Mouse (Mus musculus) urinary bladder, adult 18-20 months (tissue): ENCODE measurements around the gene Hsph1.
A peak's percentile ranks its signal among the peaks of the same experiment; 100 is the strongest.

Experiments used
- DNase-seq, 2 experiments: peaks; one replicate each; pipeline ENCODE4 v3.0.0; 2022; ENCODE audit warnings: low spot score in 2 of 2, mixed read lengths in 2 of 2

The Hsph1 gene

GRCm38 (mm10) chr5:149636075-149636920 lies at the start of gene Hsph1:
TSS of gene Hsph1 (minus strand) at chr5:149636376.
- peak; percentile 91 to 99 for DNase-seq

- no peak for DNase-seq
Measured at GRCm38 (mm10) chr5:149680946-149681345, 44.8 kb upstream of the Hsph1 start.

DNA sequence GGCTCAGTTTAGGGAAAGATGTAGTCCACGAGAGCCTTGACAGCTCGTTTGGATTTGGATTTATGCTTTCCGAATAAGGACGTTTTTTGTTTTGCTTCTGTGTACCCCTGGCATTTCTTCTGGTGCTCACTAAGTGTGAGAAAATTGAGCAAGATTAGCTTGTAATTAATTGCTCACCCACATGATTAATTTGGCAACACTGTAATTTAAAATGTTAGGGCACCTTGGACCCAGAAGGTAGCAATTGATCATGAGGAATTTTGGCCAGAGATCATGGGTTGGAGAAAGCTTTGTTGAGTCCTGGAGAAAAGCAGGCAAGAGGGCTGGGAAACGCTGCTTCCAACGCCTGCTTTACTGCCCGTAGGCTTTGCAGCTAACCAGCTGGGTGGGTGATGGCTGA lies 43.7 kb upstream of the Hsph1 start:
- no peak for DNase-seq

- no peak for DNase-seq
Measured at GRCm38 (mm10) chr5:149679362-149679761, 43.2 kb upstream of the Hsph1 start.

- DNase-seq: no peak
Measured at GRCm38 (mm10) chr5:149678990-149679348, 42.8 kb upstream of the Hsph1 start.

GRCm38 (mm10) chr5:149678100-149678989 lies 42.2 kb upstream of the Hsph1 start, which contains the start of gene B3glct:
TSS of gene B3glct (plus strand) at chr5:149678230.
- DNase-seq: peak; percentile 73 to 77

- no peak for DNase-seq
Measured at GRCm38 (mm10) chr5:149677196-149677595, 41.0 kb upstream of the Hsph1 start.

- DNase-seq: no peak
Measured at GRCm38 (mm10) chr5:149663417-149663816, 27.2 kb upstream of the Hsph1 start.

GRCm38 (mm10) chr5:149662980-149663379 lies 26.8 kb upstream of the Hsph1 start:
- no peak for DNase-seq

- no peak for DNase-seq
Measured at GRCm38 (mm10) chr5:149661428-149661827, 25.3 kb upstream of the Hsph1 start.

DNA sequence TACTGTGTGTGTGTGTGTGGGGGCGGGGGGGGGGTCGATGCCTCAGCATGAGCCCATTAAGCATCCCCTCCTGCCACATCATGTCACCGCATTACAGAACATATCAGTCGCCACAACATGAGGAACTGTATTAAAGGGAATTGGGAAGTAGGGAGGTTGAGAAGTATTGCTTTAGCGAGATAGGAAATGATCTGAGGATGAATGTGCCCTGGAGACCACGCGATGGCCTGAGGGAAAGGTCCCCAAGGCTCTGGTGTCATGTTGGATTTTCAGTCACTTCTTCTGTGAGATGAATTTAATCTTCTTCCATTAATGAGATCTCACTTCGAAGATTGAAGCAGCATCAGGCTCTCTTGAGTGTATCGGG lies 23.2 kb upstream of the Hsph1 start:
- no peak for DNase-seq

DNA sequence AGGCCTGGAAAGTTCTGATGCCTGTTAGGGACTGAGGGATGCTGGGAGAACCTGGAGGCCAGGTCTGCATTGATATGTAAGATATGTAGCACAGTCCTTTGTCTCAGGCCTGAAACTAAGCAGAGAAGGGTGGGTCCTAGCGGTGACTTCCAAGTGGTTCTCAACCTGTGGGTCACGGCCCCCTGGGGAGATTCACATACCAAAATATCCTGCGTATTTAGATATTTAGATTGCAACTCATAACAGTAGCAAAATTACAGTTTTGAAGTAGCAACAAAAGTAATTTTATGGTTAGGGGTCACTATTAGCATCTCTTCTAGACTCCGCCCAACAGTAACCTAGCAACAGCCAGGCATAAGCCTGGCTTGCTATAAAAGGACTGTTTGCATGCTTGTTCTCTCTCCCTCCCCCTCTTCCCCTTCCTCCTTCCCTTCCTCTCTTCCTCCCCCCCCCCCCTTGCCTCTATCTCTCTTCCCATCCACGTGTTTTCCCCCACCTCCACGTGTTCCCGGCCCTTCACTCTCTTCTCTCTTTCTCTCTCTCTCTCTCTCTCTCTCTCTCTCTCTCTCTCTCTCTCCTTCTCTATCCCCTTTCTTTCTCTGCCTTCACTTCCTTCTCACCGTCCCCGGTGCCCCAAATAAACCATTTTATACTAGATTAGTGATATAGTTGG lies 22.7 kb upstream of the Hsph1 start:
- DNase-seq: no peak

GRCm38 (mm10) chr5:149658022-149658421 lies 21.8 kb upstream of the Hsph1 start:
- DNase-seq: no peak

DNA sequence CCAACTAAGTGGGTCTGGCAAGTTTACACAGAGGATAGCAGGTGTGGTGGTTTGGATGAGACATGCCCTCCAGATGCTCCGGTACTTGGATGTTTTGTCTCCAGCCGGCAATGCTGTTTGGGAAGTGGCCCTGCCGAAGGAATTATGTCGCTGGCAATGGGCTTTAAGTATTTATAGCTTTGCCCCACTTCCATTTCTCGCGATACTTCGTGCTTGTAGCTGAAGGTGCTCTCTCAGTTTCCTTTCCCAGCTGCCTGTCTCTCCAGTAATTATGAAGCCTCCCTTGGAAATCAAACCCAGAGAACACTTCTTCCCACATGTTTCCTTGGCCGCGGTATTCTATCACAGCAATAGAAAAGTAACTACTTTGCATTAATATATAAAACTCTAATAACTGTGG lies 19.5 kb upstream of the Hsph1 start:
- DNase-seq: no peak

DNA sequence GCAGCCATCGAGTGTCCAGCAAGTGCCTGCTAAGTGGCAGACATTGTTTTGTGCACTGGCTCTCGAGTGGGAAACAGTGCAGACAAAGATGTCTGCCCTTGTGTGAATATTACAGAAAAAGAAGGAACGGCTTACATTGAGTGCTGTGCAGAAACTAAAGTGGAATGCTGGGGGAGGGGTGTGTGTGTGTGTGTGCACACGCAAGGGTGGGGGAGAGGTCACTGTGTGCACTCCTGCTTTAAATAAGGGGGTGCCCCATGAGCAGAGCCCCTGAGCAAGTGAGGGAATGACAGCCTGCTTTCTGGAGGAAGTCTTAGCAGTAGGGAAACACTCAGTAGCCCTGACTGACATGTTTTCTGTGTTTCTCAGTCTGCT lies 14.0 kb upstream of the Hsph1 start:
- DNase-seq: no peak

GRCm38 (mm10) chr5:149649499-149650178 lies 13.5 kb upstream of the Hsph1 start:
- DNase-seq: no peak

- no peak for DNase-seq
Measured at GRCm38 (mm10) chr5:149648895-149649406, 12.8 kb upstream of the Hsph1 start.

- no peak for DNase-seq
Measured at GRCm38 (mm10) chr5:149648196-149648595, 12.0 kb upstream of the Hsph1 start.

DNA sequence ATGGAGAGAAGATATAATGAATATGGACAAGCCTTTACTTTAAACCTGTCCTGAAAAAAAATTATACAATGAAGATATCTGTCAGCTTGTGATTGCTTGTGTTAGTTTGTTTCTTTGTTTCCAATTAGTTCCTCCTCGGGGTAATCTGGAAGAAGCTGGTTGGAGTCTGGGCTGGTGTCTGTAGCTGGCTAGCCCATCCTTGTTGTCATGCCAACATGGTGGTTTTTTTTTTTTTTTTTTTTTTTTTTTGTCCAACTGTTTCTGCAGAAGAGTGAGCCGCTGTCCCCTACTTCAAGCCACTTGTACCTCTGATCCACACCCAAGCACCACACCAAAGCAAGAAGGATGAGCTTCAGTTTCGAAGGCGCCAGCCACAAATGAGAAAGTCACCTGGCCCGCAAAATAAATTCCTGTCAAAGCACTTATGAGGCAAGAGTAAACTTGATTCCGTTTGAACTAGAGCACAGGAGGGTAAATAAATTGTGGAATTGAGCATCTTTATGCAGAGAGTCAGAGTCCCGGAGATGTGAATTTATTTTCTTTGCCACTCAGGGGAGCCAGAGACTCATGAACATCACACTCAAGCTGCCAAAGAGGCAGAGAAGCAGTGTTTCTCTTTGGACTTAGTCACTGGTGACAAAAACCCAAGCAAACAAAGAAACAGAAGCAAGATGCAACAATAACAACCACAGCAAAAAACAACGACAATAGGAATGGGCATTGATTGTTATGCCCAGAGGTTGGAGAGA lies 11.4 kb upstream of the Hsph1 start:
- DNase-seq: no peak

DNA sequence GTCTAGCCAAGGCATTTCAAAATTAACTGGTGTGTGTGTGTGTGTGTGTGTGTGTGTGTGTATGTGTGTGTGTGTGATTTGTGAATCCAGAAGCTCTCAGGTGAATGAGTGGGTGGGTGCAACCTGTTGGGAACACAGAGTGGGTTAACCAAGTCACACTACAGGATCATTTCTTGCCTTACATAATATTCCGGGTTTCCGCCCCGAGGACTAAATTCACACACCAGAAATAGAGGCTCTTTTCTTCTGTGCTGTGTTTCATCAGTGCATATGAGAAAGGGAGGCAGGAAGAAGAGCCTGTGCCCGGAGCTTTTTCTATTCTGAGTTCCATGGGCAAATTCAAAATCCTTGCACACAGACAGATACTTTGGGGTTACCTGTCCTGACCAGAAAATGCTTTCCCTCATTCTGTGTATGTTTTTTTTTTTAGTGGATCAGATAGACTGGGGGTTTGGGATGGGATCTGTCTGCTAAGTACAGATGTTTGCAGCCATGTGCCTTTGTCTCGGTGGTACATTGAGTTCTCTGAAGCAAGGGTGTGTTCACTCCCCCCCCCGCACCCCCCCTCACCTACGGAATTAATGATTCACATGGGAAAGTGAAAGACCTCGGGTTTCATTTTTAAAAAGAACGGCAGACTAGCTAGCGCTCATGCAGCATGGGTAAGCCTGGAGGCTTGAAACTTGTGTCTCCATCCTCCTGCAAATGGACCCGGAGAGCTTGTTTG lies 6.8 kb upstream of the Hsph1 start:
- DNase-seq: no peak
